Mouse (Mus musculus) forebrain, embryonic 14.5 days (tissue): ENCODE results near the gene Spata18. TPM values are rescaled to one million over a fixed set of nuclear protein-coding genes. Genes with fewer than 3 reads are reported as not detected.

ENCODE experiments used
- ATAC-seq: fragments of 200-750 bp; cut with Nextera tagmentation; 2 replicates; pipeline ENCODE4 v1.8.0; 2017; ENCODE audit warnings: mild to moderate bottlenecking, moderate library complexity
- DNase-seq: peaks from one replicate; pipeline ENCODE4 v3.0.0-alpha.2; 2015; ENCODE audit warnings: low spot score
- H3K27ac ChIP-seq: fragments of 300-500 bp; sonication (generic); 2 replicates; pipeline ENCODE4 v1.5.1; 2014; ENCODE audit warnings: low read depth, mild to moderate bottlenecking, control low read depth, low read length, moderate library complexity
- H3K27me3 ChIP-seq: fragments of 300-500 bp; sonication (generic); replicated peaks from 2 replicates; pipeline ENCODE4 v1.6.1; 2014; ENCODE audit warnings: low read length, control low read depth, mixed read lengths; ENCODE audit not compliant: control insufficient read depth, insufficient read depth
- H3K36me3 ChIP-seq: fragments of 300-500 bp; sonication (generic); 2 replicates; pipeline ENCODE4 v1.6.1; 2014; ENCODE audit warnings: low read length, control low read depth; ENCODE audit not compliant: control insufficient read depth, insufficient read depth
- H3K4me1 ChIP-seq: fragments of 300-500 bp; sonication (generic); 2 replicates; pipeline ENCODE4 v1.6.1; 2014; ENCODE audit warnings: antibody characterized with exemption, low read length, control low read depth; ENCODE audit not compliant: control insufficient read depth, insufficient read depth
- H3K4me2 ChIP-seq: fragments of 300-500 bp; sonication (generic); 2 replicates; pipeline ENCODE4 v1.6.1; 2014; ENCODE audit warnings: mild to moderate bottlenecking, control low read depth, low read length
- H3K4me3 ChIP-seq: fragments of 300-500 bp; sonication (generic); 2 replicates; pipeline ENCODE4 v1.5.1; 2014; ENCODE audit warnings: low read depth, low read length, control low read depth
- H3K9ac ChIP-seq: fragments of 300-500 bp; sonication (generic); 2 replicates; pipeline ENCODE4 v1.6.1; 2014; ENCODE audit warnings: mild to moderate bottlenecking, low read length, control low read depth, moderate library complexity
- H3K9me3 ChIP-seq: fragments of 300-500 bp; sonication (generic); replicated peaks from 2 replicates; pipeline ENCODE4 v1.6.1; 2016; ENCODE audit warnings: low read length, control low read depth, mixed read lengths; ENCODE audit not compliant: control insufficient read depth
- whole genome bisulfite sequencing: fragments of 180-500 bp; shearing (Covaris S2); extraction: QIAGEN DNeasy Blood & Tissue Kit; methylation state at CpG from one replicate; pipeline ENCODE4 v1.1.7; 2014; 5-methylcytosine and 5-hydroxymethylcytosine counted together
- polyA plus RNA-seq: library from polyadenylated mRNA; unstranded; fragments of >200 nt; fragmentation: Nextera tagmentation; extraction: Ambion mirVana; gene quantifications from 2 replicates; pipeline ENCODE4 v1.2.1, GENCODE M21; 2014

Gene Spata18
- polyA plus RNA-seq, 1 experiment from 2014 or later = 0.83 TPM

GRCm38 (mm10) chr5:73642091-73642490 is 9.1 kb upstream of the Spata18 start:
- ATAC-seq (no peak), DNase-seq (peak; percentile 48)
- peaks cover 27% of the 10 kb centered on the region for H3K36me3 ChIP-seq
- H3K27ac ChIP-seq = no peak overlapping the region
- H3K9ac ChIP-seq = no peak overlapping the region
- no peak overlapping the region for H3K4me3 ChIP-seq
- WGBS = 82% methylated on average over 4 of the region's 4 CpGs
- H3K9me3 ChIP-seq = no peaks in the 10 kb centered on the region
- H3K4me2 ChIP-seq = no peak overlapping the region
- no peaks in the 10 kb centered on the region for H3K27me3 ChIP-seq
- H3K4me1 ChIP-seq = peaks cover 6% of the 10 kb centered on the region

GRCm38 (mm10) chr5:73647261-73647900 is 3.8 kb upstream of the Spata18 start, which contains the start of gene Sgcb:
TSS of gene Sgcb (minus strand) at chr5:73647790.
- Histone ChIP-seq H3K9ac (peak within 1 kb of the TSS; percentile 93), H3K36me3 (0 out of 2 replicates have a peak, but pooled peaks cover 6% of the 10 kb centered on the region), H3K27ac (peak within 1 kb of the TSS; percentile 44; the same call in 1 of the 2 replicates), H3K4me3 (peak within 1 kb of the TSS; percentile 87), H3K4me1 (peaks cover 22% of the 10 kb centered on the region), H3K27me3 (peaks cover 38% of the 10 kb centered on the region), H3K4me2 (peak within 1 kb of the TSS; percentile 77), H3K9me3 (no peaks in the 10 kb centered on the region)
- DNase-seq (peak; percentile 87), ATAC-seq (peak; percentile 93)
- WGBS = under 1% methylated on average over 56 of the region's 62 CpGs

- Histone ChIP-seq H3K9ac (peak overlapping the region; percentile 47; the same call in 1 of the 2 replicates), H3K4me1 (peaks cover 22% of the 10 kb centered on the region), H3K36me3 (no peaks in the 10 kb centered on the region), H3K27ac (no peak overlapping the region), H3K27me3 (peaks cover 48% of the 10 kb centered on the region), H3K9me3 (no peaks in the 10 kb centered on the region), H3K4me2 (peak overlapping the region; percentile 91), H3K4me3 (peak overlapping the region; percentile 41)
- WGBS = 1% methylated on average over 15 of the region's 15 CpGs
- ATAC-seq (no peak), DNase-seq (no peak)
Measured at GRCm38 (mm10) chr5:73650365-73650964, 714 bp upstream of the Spata18 start.

GRCm38 (mm10) chr5:73651855-73652201 is 649 bp downstream of the Spata18 start:
- DNase-seq = no peak
- H3K36me3 ChIP-seq = no peaks in the 10 kb centered on the region
- peak overlapping the region; percentile 91 for H3K4me2 ChIP-seq
- ATAC-seq = no peak
- no peaks in the 10 kb centered on the region for H3K9me3 ChIP-seq
- H3K9ac ChIP-seq = no peak overlapping the region
- H3K27me3 ChIP-seq = peaks cover 48% of the 10 kb centered on the region
- 4% methylated on average over 4 of the region's 4 CpGs for WGBS
- peaks cover 18% of the 10 kb centered on the region for H3K4me1 ChIP-seq
- H3K27ac ChIP-seq = no peak overlapping the region
- peak overlapping the region; percentile 41 for H3K4me3 ChIP-seq

GRCm38 (mm10) chr5:73666695-73667094 is 15.5 kb downstream of the Spata18 start:
- Histone ChIP-seq H3K9me3 (no peaks in the 10 kb centered on the region), H3K27me3 (no peaks in the 10 kb centered on the region), H3K27ac (no peak overlapping the region), H3K4me3 (no peak overlapping the region), H3K4me1 (no peaks in the 10 kb centered on the region), H3K9ac (no peak overlapping the region), H3K4me2 (no peak overlapping the region), H3K36me3 (no peaks in the 10 kb centered on the region)
- ATAC-seq (no peak), DNase-seq (no peak)
- WGBS = 94% methylated on average over 2 of the region's 2 CpGs

GRCm38 (mm10) chr5:73667877-73668276 is 16.7 kb downstream of the Spata18 start:
- Histone ChIP-seq H3K27ac (no peak overlapping the region), H3K4me1 (no peaks in the 10 kb centered on the region), H3K9me3 (no peaks in the 10 kb centered on the region), H3K36me3 (no peaks in the 10 kb centered on the region), H3K9ac (no peak overlapping the region), H3K27me3 (no peaks in the 10 kb centered on the region), H3K4me3 (no peak overlapping the region), H3K4me2 (no peak overlapping the region)
- no peak for ATAC-seq
- WGBS = 84% methylated on average over 2 of the region's 2 CpGs
- no peak for DNase-seq

GRCm38 (mm10) chr5:73669386-73669785 is 18.2 kb downstream of the Spata18 start:
- WGBS = 51% methylated on average over 26 of the region's 26 CpGs
- Histone ChIP-seq H3K27me3 (no peaks in the 10 kb centered on the region), H3K36me3 (no peaks in the 10 kb centered on the region), H3K9ac (no peak overlapping the region), H3K4me3 (no peak overlapping the region), H3K9me3 (no peaks in the 10 kb centered on the region), H3K4me2 (0 out of 2 replicates have a peak overlapping the region, but pooled peaks have one; percentile 12), H3K27ac (no peak overlapping the region), H3K4me1 (no peaks in the 10 kb centered on the region)
- ATAC-seq = no peak
- no peak for DNase-seq

- WGBS = 64% methylated on average over 3 of the region's 3 CpGs
- Histone ChIP-seq H3K9ac (no peak overlapping the region), H3K4me1 (no peaks in the 10 kb centered on the region; the same call in 1 of the 2 replicates), H3K9me3 (no peaks in the 10 kb centered on the region), H3K27me3 (no peaks in the 10 kb centered on the region), H3K4me2 (no peak overlapping the region), H3K4me3 (no peak overlapping the region), H3K36me3 (no peaks in the 10 kb centered on the region), H3K27ac (no peak overlapping the region)
- ATAC-seq = peak; percentile 44; the same call in 1 of the 2 replicates
- DNase-seq = peak; percentile 55
Measured at GRCm38 (mm10) chr5:73675604-73676003, 24.4 kb downstream of the Spata18 start.

- no peaks in the 10 kb centered on the region for H3K36me3 ChIP-seq
- no peak overlapping the region for H3K27ac ChIP-seq
- 0 out of 2 replicates have a peak overlapping the region, but pooled peaks have one; percentile 2 for H3K9ac ChIP-seq
- H3K4me2 ChIP-seq = peak overlapping the region; percentile 25; the same call in 1 of the 2 replicates
- H3K4me1 ChIP-seq = no peaks in the 10 kb centered on the region; the same call in 1 of the 2 replicates
- WGBS = 27% methylated on average over 13 of the region's 13 CpGs
- no peaks in the 10 kb centered on the region for H3K9me3 ChIP-seq
- DNase-seq (peak; percentile 67), ATAC-seq (peak; percentile 55; the same call in 1 of the 2 replicates)
- 0 out of 2 replicates have a peak overlapping the region, but pooled peaks have one; percentile 8 for H3K4me3 ChIP-seq
- no peaks in the 10 kb centered on the region for H3K27me3 ChIP-seq
Measured at GRCm38 (mm10) chr5:73676626-73677025, 25.4 kb downstream of the Spata18 start.
